Mouse (Mus musculus) erythroblast, embryonic 14.5 days (primary cell): ENCODE measurements around the gene Ypel4.

Source experiments
- GATA1 ChIP-seq: IDR thresholded peaks from 2 replicates; pipeline ENCODE4 v1.6.1; 2012; ENCODE audit warnings: low read length, inconsistent platforms, mixed read lengths
- TAL1 ChIP-seq: IDR thresholded peaks from 3 replicates; pipeline ENCODE4 v1.6.1; 2012; ENCODE audit warnings: low read length, inconsistent platforms, mixed read lengths

DNA sequence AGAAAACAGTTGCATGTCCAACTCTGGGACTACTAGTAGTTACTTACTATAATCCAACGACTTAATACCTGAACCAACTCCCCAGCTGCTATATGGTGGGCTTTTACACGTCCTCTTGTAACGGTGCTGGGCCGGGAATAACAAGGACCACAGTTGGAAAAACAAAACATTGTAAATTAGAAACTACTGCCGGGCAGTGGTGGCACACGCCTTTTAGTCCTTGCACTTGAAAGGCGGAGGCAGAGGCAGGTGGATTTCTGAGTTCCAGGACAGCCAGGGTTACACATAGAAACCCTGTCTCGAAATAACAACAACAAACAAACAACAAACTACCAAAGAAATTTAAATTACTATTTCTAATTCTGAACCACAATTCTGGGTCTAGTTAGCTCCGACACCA is 7.1 kb upstream of the Ypel4 start:
- TF ChIP-seq TAL1 (no peak), GATA1 (no peak)
